Mouse (Mus musculus): ENCODE measurements at regions not wholly inside any gene's neighbourhood (a gene's known extent, or its start where the extent isn't known, plus 50 kb on each side); places are given as distances from the start of the nearest gene placed in this dataset.

DNA sequence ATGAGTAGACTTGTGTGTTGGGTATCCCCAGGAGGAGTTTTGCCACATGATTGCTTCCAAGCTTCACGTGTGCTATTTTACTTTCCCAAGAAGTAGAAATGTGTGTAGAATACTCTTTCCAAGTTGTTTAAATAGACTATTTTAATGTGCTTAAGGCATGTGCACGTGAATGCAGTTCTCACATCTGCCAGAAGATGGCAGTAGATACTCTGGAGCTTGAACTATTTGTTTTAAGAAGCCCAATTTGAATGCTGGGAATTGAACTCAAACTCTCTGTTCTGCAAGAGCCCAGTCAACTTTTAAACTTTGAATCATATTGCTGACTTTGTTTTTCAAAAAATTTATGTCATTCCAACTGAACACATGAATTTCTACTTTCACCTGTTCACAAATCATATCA lies 431.3 kb upstream of the Reg3g start:
- no peak overlapping the region for H3K4me3 ChIP-seq

DNA sequence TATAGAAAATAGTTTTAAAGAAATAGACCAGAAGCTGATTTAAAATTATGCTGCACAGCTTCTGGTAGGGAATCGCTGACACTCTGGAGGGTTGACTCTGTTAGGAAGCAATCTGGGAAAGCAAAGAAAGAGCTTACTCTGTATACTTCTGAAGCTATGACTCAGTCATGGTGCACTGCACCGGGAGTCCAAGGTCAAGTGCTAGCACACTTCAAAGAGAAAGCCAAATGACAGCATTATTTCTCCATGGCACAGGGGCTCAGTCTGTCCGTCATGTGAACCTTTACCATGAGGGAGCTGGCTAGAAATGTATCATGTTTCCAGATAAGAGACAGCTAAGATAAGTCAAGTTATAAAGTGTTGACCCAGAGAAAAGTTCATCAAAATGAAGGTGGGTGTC lies 424.1 kb upstream of the Reg3g start:
- no peak overlapping the region for H3K4me3 ChIP-seq
- DNase-seq (ENCODE audit: extremely low spot score in 1 of 2, low spot score in 2 of 2): no peak
- H3K27ac ChIP-seq: no peak overlapping the region
- TF ChIP-seq CTCF (IDR thresholded peaks at IDR 0.05): no peak
- intact Hi-C loops (cut with DNase I): no loop called here

More for the DNA sequence above, 431.3 kb upstream of the Reg3g start:
- intact Hi-C loops (cut with DNase I): no loop called here
- TF ChIP-seq CTCF (IDR thresholded peaks at IDR 0.05): peak; percentile 79
- peak in 1 of 2 experiments; percentile 11 for DNase-seq (ENCODE audit: extremely low spot score in 1 of 2, low spot score in 2 of 2)
- no peak overlapping the region for H3K27ac ChIP-seq

DNA sequence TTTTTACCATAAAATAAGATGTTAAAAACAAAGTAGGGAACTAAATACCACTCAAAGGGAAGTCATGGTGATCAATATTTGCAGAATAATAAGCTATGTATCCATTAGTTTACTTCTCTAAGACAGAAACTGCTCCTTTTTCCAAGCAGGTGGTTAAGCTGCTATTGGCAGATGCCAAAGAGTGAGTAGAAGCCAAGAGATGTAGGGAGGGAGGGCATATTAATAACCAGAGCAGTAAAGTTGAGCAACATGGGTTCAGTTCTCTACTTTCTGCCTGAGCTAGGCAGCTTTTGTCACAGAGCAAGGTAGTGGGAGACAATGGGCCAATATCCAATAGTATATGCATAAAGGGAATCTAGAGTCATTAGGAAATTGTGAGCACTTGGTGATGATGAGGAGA lies 394.4 kb upstream of the Reg3g start:
- Histone ChIP-seq H3K4me3 (no peak overlapping the region), H3K27ac (no peak overlapping the region)
- no peak for TF ChIP-seq CTCF (IDR thresholded peaks at IDR 0.05)
- intact Hi-C loops (cut with DNase I): no loop called here
- DNase-seq (ENCODE audit: extremely low spot score in 1 of 2, low spot score in 2 of 2): no peak

DNA sequence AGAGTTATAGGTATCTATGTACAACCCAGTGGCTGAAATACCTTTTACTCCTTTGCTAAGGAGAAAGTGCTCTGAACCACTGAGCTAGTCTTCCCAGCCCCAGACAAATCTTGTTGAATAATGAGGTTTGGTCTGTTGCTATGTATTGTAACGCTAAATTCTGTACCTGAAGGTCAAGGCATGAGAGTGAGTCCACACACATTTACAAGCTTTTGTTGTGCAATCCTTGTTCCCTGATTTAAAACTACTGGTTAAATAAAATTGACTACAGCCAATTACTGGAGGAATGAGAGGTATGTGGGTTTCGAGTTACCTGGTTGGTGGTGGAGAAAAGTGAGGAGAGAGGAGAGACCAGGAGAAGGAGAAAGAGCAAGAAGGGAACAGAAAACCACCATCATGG lies 372.6 kb upstream of the Reg3g start:
- TF ChIP-seq CTCF (IDR thresholded peaks at IDR 0.05): no peak
- Histone ChIP-seq H3K4me3 (no peak overlapping the region), H3K27ac (no peak overlapping the region)
- intact Hi-C loops (cut with DNase I): no loop called here
- no peak for DNase-seq (ENCODE audit: extremely low spot score in 1 of 2, low spot score in 2 of 2)

DNA sequence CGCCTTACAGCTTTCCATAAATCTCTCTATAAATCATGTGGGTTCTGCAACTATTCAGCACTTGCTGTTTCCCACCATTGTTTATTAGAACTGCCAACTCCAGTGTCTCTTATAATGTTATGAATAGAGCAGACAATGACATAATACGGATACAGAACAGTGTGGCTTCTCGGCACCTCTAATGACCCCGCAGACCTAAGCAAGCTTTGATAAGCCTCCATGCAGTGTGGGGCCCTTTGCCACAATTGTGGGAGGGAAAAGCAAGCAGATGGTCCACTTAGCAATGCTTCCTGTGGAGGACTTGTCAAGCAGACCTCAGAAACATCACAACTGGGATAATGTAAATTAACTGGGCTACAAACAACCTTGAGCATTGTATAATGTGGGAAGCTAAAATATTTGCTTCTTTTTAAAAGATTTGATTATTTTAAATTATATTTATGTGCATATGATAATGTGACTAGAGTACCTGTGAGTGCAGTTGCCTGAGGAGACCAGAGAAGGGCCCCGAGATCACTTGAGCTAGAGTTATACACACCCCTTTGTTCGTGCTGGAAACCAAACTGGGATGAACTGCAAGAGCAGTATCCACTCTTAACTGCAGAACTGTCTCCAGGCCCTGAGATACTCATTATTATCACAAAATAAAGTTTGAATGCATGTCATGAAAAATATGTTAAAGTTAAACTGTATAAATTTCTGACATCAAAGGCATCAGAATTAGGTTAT lies 357.4 kb upstream of the Reg3g start:
- Histone ChIP-seq H3K27ac (no peak overlapping the region), H3K4me3 (no peak overlapping the region)
- intact Hi-C loops (cut with DNase I): no loop called here
- no peak for DNase-seq (ENCODE audit: extremely low spot score in 1 of 2, low spot score in 2 of 2)
- TF ChIP-seq CTCF (IDR thresholded peaks at IDR 0.05): no peak

DNA sequence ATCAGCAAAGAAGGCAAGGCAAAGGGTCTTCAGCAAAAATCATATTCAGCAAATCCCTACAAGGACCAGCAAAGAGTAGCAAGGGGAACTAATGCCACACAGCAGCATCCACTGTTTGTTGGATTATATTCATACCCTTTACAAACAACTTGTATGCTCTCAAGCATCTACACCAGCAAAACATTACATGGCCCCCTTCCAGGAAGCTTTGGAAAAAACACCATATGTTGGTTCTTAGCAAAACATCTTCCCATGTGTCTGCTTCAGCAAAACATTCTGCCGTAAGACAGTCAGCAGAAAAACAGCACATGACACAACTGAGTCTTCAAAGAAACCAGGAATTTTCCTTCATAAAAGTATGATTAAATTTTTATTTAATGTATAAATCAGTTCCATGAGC lies 352.6 kb upstream of the Reg3g start:
- no peak for TF ChIP-seq CTCF (IDR thresholded peaks at IDR 0.05)
- no peak for DNase-seq (ENCODE audit: extremely low spot score in 1 of 2, low spot score in 2 of 2)
- no peak overlapping the region for H3K27ac ChIP-seq
- intact Hi-C loops (cut with DNase I): no loop called here
- H3K4me3 ChIP-seq: no peak overlapping the region

DNA sequence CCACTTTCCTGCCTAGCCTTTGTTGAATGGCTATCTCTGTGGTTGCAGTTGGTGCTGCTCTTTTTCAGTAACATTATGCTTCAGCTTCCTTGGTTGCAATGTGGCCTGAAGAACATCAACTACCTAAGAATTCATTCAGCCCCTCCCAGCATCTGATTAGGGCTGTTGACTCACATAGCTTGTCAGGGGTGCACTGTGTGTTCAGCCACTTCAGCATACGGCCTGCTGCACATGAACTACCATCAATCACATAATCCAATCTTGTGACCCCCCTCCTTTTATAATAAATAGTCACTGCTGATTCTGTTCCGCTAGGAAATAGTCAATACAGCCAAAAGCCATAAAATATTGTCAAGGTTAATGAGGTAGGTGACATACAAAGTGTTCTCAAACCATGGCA lies 328.3 kb upstream of the Reg3g start:
- no peak overlapping the region for H3K27ac ChIP-seq
- DNase-seq (ENCODE audit: extremely low spot score in 1 of 2, low spot score in 2 of 2): no peak
- no peak overlapping the region for H3K4me3 ChIP-seq
- TF ChIP-seq CTCF (IDR thresholded peaks at IDR 0.05): no peak
- intact Hi-C loops (cut with DNase I): no loop called here

DNA sequence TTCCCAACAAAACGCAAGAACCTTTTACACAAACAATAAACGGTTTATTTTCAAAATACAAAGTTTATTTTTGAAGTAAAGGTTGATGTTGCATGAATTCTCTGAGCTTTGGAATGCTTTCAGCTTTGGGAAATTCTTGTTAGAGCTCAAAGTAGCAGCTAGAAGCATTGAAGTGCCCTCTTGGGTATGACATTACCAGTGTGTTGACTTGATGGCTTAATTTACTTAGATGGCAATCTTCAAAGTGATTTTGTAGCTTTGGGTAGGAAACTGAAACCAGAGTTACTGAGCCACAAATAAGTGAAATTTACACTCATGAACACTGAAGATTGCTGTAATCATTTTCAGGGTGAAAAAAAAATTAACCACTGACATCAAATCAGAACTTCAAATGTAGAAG lies 320.3 kb upstream of the Reg3g start:
- DNase-seq (ENCODE audit: extremely low spot score in 1 of 2, low spot score in 2 of 2): no peak
- Histone ChIP-seq H3K27ac (no peak overlapping the region), H3K4me3 (no peak overlapping the region)
- no peak for TF ChIP-seq CTCF (IDR thresholded peaks at IDR 0.05)
- intact Hi-C loops (cut with DNase I): no loop called here

DNA sequence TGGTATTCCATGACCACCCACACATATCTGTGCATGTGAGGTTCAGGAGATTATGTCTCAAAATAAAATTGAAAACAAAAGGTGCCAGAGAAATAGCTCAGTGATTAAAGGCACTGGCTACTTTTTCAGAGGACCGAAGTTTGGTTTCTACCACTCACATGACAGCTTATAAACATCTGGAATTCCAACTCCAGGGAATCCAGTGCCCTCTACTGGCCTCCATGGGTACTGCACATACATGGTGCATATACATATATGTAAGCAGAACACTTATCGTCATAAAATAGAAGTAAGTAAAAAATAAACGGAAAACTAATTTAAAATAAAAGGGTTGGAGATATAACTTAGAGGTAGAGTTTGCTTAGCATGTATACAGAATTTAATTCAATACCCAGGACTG lies 288.9 kb upstream of the Reg3g start:
- H3K4me3 ChIP-seq: no peak overlapping the region
- intact Hi-C loops (cut with DNase I): no loop called here
- H3K27ac ChIP-seq: no peak overlapping the region
- TF ChIP-seq CTCF (IDR thresholded peaks at IDR 0.05): peak; percentile 6
- DNase-seq (ENCODE audit: extremely low spot score in 1 of 2, low spot score in 2 of 2): no peak
